Mouse (Mus musculus): ENCODE results near the gene Ttc30a1. TPM values are rescaled to one million over a fixed set of nuclear protein-coding genes. Genes with fewer than 3 reads are reported as not detected.
A peak's percentile ranks its signal among the peaks of the same experiment; 100 is the strongest.
"Not testable (repeated sequence)": the region's sequence is repeated elsewhere in the genome, so short reads cannot be mapped to it uniquely, and the experiment has no call there.

The Ttc30a1 gene
- polyA plus RNA-seq (2012; ENCODE audit: insufficient read depth, insufficient read length, missing spikeins): 1.5 TPM in 1 of 2 replicates, not detected in the other

DNA sequence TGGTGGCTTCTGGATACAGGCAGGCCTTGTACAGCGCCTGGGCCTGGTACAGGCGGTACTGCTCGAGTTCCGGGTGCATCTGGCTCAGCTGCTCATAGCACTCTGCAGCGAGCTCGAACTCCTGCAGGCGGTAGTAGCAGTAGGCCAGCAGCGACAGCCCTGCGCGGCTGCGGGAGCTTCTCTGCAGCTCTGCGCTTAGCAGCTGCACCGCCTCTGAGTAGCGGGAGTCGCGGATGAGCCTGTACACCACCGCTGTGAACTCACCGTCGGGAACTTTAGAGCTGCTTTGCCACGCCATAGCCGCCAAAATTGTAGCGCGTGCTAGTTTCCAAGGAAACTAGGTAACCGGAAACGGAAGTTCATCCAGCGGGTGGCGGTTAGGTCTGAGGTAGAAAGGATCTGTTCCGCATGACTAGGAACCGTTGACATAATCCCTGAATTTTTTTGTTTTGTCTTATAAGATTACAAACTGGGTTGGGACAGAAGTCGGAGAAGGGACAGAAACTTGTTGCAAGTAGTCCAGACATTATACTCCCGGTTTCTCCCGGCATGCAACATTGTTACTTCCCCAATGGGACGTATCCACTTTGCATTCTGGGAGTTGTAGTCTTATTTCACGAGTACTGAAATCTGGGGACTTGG, at the start of gene Ttc30a1:
Gene Ttc30a1, minus strand, starts transcription at position 528 of the 642 bp plus-strand sequence.
- not testable (repeated sequence) for H3K4me1 ChIP-seq (ENCODE audit: control insufficient read depth, insufficient read depth, insufficient read length, low read length)
- Histone ChIP-seq H3K27ac (replicated peaks; ENCODE audit: low read depth, low read length) (peak within 1 kb of the TSS; percentile 94), H3K4me3 (ENCODE audit: insufficient read depth, low read depth, low read length) (peak within 1 kb of the TSS; percentile 87)

DNA sequence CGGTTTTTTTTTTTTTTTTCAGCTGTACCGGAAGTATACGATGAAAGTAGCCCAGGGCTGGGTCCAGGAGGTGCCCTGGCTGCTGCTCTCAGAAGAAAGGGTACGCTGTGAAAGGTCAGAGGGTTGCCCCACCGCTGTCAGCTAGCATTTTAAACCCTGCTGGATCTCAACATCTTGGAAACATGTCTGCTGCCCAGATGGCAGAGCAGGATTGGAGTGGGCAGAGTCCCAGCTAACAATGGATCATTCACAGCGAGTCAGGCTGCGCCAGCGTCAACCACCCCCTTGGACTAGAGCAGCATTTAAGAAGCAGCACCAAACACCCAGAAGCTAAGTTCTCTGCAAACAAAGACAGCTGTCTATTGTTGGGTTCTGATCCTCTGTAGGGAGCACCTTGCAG, 48.3 kb upstream of the Ttc30a1 start:
- Histone ChIP-seq H3K4me1 (ENCODE audit: control insufficient read depth, insufficient read depth, insufficient read length, low read length) (no peaks in the 10 kb centered on the region), H3K4me3 (ENCODE audit: insufficient read depth, low read depth, low read length) (no peak overlapping the region), H3K27ac (replicated peaks; ENCODE audit: low read depth, low read length) (no peak overlapping the region)

DNA sequence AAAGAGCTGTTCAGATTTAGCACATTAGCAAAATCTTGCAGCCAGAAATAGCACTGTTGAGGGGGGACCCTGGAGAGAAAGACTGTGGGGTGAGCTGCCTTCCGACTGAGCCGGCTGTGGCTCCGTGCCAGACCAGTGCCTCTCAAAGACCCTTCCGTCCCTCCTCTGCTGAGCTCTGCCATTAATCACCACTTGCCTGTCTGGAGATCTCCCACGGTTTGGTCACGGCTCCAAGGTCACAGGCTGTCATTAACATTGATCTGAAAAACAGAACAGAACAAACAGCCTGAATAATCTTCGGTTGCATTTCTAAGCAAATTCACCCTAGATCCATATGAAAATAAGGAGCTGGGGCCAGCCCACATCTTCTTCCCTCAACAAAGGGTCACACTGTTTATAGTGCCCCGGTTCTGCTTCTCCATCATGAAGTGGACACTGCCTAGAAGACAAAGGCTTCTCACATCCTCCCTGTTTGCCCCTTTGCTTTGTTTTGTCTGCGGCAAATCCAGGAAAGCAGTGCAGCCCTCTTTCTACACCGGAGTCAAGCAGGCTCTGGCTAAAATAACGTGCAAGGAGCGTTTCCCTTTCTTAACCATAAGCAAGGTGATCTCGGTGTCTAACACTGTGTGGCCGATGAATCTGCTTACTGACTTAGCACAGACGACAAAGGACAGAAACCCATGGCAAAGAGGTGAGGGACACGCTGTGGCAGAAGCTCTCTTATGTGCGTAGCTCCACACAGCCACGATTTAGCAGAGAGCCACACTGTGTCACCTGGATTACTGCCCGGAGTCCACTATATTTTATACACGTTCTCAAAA, 47.5 kb upstream of the Ttc30a1 start:
- H3K4me3 ChIP-seq (ENCODE audit: insufficient read depth, low read depth, low read length): no peak overlapping the region
- H3K27ac ChIP-seq (replicated peaks; ENCODE audit: low read depth, low read length): no peak overlapping the region
- H3K4me1 ChIP-seq (ENCODE audit: control insufficient read depth, insufficient read depth, insufficient read length, low read length): no peaks in the 10 kb centered on the region

DNA sequence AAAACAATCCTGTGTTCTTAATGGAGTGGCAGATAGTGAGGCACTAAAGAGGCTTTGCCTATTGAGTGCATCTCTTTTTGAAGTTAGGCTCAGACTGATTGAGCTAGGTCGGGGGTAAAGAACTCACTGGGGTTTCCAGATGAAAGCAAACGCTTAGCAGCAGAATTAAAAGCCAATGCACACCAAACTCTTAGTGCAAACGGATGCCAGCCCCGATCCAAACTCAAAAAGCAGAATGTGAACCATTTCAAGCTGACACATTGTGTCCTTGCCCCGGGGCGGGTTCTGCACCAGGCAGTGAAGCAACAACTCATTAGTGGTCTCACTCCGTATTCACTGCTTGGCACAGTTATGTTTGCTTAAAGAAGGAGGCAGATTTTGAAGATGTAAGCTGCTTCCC, 35.1 kb upstream of the Ttc30a1 start:
- no peak overlapping the region for H3K4me3 ChIP-seq (ENCODE audit: insufficient read depth, low read depth, low read length)
- H3K4me1 ChIP-seq (ENCODE audit: control insufficient read depth, insufficient read depth, insufficient read length, low read length): no peaks in the 10 kb centered on the region
- no peak overlapping the region for H3K27ac ChIP-seq (replicated peaks; ENCODE audit: low read depth, low read length)

DNA sequence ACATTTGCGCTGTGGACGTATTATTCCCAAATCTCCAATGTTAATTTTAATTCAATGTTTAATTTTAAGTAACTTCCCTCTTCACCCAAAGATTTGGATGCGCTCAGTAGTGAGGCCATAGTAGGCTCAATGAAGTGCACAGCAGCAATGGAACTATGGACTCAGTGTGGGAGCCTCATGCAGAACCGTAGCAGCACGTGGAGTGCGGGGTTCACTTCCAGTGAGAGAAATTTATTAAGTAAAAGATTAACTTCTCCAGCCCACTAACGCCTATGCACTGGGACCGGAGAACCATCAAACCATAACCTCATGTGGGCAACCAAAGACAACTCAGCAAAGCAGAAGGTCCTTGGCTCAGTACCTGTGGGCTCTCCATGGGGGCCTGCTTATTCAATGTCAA, 34.4 kb upstream of the Ttc30a1 start:
- no peak overlapping the region for H3K4me3 ChIP-seq (ENCODE audit: insufficient read depth, low read depth, low read length)
- no peaks in the 10 kb centered on the region for H3K4me1 ChIP-seq (ENCODE audit: control insufficient read depth, insufficient read depth, insufficient read length, low read length)
- no peak overlapping the region for H3K27ac ChIP-seq (replicated peaks; ENCODE audit: low read depth, low read length)

DNA sequence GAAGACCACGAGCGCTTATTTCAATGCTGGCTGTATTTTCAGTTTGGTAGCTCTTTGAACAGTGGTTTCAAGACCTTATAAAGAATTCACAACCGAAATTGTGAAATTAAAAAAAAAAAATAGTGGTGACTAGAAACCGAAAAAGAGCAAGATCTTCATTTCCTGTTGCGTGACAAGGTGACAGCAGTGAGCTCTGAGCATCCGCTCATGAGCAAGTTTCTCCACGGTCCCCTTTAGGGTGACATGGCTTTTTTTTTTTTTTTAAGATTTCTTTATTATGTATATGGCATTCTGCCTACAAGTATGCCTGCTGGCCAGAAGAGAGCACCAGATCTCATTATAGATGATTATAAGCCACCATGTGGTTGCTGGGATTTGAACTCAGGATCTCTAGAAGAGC, 33.7 kb upstream of the Ttc30a1 start:
- no peak overlapping the region for H3K27ac ChIP-seq (replicated peaks; ENCODE audit: low read depth, low read length)
- no peaks in the 10 kb centered on the region for H3K4me1 ChIP-seq (ENCODE audit: control insufficient read depth, insufficient read depth, insufficient read length, low read length)
- no peak overlapping the region for H3K4me3 ChIP-seq (ENCODE audit: insufficient read depth, low read depth, low read length)

DNA sequence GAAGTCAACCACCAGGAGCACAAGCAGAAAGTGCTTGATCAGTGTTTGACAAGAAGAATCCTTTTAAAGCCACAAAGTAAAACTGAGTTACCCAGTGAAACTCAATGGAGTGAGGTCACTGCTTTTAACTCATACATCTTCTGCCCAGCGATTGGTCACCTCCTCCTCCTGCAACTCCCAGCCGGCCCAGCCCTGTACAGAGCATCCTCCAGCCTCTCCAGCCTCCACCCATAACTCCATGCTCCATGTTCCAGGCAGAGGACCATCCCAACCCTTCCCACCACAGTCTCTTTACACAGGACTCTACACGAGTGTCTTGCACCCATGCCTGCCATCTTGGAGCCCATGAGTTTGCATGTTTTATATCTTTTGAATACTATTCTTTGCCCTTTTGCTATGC, 32.9 kb upstream of the Ttc30a1 start:
- no peaks in the 10 kb centered on the region for H3K4me1 ChIP-seq (ENCODE audit: control insufficient read depth, insufficient read depth, insufficient read length, low read length)
- H3K4me3 ChIP-seq (ENCODE audit: insufficient read depth, low read depth, low read length): no peak overlapping the region
- no peak overlapping the region for H3K27ac ChIP-seq (replicated peaks; ENCODE audit: low read depth, low read length)

DNA sequence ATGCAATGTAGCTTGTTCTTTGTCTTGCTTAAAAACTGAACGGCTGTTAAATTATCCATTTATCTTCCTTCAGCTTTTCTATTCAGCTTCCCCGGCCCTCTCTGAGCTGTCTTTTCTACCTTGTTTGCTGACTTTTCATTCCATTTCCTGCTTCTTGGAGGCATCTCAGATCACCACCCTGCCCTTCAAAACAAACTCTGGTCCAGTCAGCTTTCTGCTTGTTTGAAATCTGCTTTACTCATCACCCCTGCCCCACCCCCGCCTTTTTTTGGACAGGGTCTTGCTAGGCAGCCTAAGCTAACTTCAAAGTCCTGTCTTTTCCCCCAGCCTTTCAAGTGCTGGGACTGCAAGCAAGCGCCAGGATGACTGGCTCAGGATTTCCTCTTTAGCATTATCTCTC, 24.4 kb upstream of the Ttc30a1 start:
- Histone ChIP-seq H3K27ac (replicated peaks; ENCODE audit: low read depth, low read length) (no peak overlapping the region), H3K4me3 (ENCODE audit: insufficient read depth, low read depth, low read length) (no peak overlapping the region), H3K4me1 (ENCODE audit: control insufficient read depth, insufficient read depth, insufficient read length, low read length) (no peaks in the 10 kb centered on the region)

DNA sequence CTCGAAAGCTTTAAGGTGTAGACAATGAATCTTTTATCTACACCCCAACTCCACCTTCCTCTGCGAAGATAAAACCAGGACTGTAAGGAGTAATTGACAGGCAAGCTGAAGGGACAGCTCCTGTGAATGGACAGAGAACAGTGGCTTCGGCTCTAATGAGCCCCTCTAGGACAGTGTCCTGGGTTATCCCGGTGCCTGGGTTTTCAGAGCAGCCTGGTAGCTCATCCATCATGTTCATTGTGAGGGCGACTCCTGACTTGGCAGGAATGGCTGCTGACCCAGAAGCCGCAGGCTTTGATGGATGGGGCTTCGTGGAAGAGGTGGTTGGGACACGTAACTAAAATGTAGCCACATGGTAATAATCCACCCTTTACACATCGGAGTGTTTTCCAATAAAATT, 21.1 kb upstream of the Ttc30a1 start:
- no peak overlapping the region for H3K4me3 ChIP-seq (ENCODE audit: insufficient read depth, low read depth, low read length)
- peaks cover 6% of the 10 kb centered on the region for H3K4me1 ChIP-seq (ENCODE audit: control insufficient read depth, insufficient read depth, insufficient read length, low read length)
- H3K27ac ChIP-seq (replicated peaks; ENCODE audit: low read depth, low read length): no peak overlapping the region

DNA sequence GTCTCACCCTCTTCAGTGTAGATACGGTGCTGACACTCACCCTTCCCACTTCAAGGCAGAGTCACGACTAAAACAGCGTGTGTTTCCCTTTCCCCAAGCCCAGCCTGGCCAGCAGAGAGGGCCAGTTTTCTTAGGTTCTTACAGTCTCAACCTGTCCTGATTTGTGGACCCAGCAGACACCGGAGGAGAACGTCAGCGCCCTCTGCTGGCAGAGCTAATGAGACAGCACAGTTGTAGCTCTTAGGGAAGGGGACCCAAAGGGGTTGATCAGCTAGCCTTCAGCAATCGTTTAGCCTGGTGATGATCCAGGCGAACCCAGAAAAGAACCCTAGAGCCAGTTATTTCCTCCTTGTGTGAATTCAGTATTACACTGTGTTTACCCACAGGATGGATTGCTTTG, 19.6 kb upstream of the Ttc30a1 start:
- Histone ChIP-seq H3K27ac (replicated peaks; ENCODE audit: low read depth, low read length) (no peak overlapping the region), H3K4me1 (ENCODE audit: control insufficient read depth, insufficient read depth, insufficient read length, low read length) (peaks cover 9% of the 10 kb centered on the region), H3K4me3 (ENCODE audit: insufficient read depth, low read depth, low read length) (no peak overlapping the region)

DNA sequence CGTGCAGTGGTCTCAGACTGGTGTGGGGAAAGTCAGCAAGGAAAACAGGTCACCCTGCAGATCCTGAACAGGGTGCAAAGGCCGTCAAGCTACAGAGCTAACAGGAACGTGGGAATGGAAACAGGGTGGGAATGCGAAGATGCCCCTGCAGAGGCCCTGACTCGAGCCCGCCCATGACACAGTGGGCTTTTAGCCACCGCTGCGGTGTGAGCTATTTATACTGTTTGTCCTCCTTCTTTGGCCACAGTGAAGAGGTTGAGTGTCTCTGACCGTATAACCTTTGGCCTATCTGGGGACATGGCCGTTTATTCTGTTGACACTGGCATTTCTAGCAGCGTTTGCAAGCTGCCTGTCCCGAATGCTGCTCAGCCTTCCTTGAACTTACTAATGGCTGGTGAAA, 17.9 kb upstream of the Ttc30a1 start:
- no peak overlapping the region for H3K4me3 ChIP-seq (ENCODE audit: insufficient read depth, low read depth, low read length)
- peak overlapping the region; percentile 58 for H3K27ac ChIP-seq (replicated peaks; ENCODE audit: low read depth, low read length)
- H3K4me1 ChIP-seq (ENCODE audit: control insufficient read depth, insufficient read depth, insufficient read length, low read length): peaks cover 9% of the 10 kb centered on the region

DNA sequence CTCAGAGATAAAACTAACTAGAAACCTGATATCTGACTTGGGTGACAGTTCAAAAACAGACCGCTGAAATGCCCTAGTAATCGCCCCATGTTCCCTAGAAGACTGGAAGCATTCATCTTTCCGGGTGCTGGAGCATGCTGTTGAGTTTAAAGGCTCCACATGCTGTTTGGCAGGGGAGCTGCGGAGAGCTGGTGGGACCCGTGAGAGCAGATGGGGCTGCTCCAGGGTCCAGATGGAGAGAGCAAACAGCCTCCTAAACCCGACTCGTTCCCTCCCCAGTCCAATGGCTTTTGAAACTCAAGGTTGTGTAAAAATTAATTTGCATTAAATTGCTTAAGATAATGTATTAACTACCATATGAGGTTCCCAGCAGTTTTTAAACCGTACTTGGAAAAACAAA, 16.9 kb upstream of the Ttc30a1 start:
- Histone ChIP-seq H3K4me3 (ENCODE audit: insufficient read depth, low read depth, low read length) (no peak overlapping the region), H3K27ac (replicated peaks; ENCODE audit: low read depth, low read length) (no peak overlapping the region), H3K4me1 (ENCODE audit: control insufficient read depth, insufficient read depth, insufficient read length, low read length) (peaks cover 9% of the 10 kb centered on the region)

DNA sequence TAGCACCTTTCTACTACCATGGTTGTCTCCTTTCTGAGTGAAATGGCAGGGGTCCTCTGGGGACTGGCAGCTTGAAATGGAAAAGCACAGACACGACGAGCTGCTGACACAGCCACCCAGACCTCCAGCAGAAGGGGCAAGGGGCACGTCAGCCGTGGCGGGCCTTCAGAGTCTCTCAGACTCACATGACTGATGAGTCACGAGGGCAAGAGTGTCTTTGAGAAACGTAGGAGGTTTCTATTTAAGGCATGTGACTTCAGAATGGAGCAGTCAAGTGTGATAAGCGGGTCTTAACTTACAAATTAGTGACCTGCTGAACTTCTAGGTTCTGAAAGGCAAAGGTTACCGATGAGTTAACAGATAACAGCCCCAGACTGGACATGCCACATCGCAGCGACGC, 16.0 kb upstream of the Ttc30a1 start:
- Histone ChIP-seq H3K27ac (replicated peaks; ENCODE audit: low read depth, low read length) (no peak overlapping the region), H3K4me3 (ENCODE audit: insufficient read depth, low read depth, low read length) (no peak overlapping the region), H3K4me1 (ENCODE audit: control insufficient read depth, insufficient read depth, insufficient read length, low read length) (peaks cover 9% of the 10 kb centered on the region)

DNA sequence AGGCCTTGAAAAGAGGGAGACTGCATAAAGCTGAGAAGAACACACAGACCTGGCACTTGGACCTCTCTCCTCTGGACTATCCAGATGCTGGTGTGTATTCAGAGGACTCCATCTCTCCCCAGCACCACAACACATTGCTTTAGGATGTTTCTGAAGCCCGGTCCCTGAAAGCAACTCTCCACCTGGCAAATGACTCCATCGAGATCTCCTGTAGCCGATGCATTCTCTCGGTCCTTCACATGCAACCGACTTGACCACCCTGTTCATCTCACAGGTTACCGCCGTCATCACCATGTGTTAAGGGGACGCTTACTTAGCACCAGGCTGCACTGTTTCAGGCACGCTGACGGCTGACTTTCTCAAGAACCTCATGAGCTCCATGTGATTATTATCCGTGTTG, 13.1 kb upstream of the Ttc30a1 start:
- Histone ChIP-seq H3K4me3 (ENCODE audit: insufficient read depth, low read depth, low read length) (no peak overlapping the region), H3K4me1 (ENCODE audit: control insufficient read depth, insufficient read depth, insufficient read length, low read length) (peaks cover 7% of the 10 kb centered on the region)

DNA sequence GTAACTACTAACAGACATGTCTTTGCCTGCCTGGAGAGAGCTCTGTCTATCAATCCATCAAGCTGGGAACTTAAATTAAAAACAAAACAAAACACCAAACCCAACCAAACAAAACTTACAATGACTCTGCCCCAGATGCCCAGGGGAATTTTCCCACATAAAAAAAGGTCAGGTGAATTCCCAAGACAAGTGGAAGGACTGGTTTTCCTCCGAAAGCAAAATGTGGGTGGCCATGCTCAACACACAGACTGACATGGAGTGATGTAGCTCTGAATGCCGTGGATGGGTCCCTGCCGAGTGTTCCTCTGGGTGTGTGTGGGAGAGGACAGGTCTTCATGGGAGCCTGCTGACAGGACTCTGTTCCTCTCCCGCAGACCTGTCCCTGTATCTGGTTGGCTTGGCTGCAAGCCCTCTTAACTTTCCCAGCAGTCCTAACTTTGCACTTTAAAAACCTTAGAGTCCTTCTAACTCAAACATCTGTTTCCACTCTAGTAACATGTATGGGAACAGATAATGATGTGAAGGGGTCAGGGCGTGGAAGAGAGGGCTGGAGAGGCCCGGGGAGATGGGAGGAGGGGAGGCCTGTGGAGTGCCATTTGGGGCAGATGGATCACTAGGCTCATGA, 9.9 kb upstream of the Ttc30a1 start:
- no peaks in the 10 kb centered on the region for H3K4me1 ChIP-seq (ENCODE audit: control insufficient read depth, insufficient read depth, insufficient read length, low read length)
- H3K4me3 ChIP-seq (ENCODE audit: insufficient read depth, low read depth, low read length): no peak overlapping the region
- H3K27ac ChIP-seq (replicated peaks; ENCODE audit: low read depth, low read length): no peak overlapping the region

More for the DNA sequence above, 13.1 kb upstream of the Ttc30a1 start:
- no peak overlapping the region for H3K27ac ChIP-seq (replicated peaks; ENCODE audit: low read depth, low read length)
